Mouse (Mus musculus): ENCODE results near the gene Zfp568. TPM values are rescaled to one million over a fixed set of nuclear protein-coding genes. Genes with fewer than 3 reads are reported as not detected.

Zfp568 gene
- polyA plus RNA-seq, 1 experiment from 2014 or later = 14.1 TPM

DNA sequence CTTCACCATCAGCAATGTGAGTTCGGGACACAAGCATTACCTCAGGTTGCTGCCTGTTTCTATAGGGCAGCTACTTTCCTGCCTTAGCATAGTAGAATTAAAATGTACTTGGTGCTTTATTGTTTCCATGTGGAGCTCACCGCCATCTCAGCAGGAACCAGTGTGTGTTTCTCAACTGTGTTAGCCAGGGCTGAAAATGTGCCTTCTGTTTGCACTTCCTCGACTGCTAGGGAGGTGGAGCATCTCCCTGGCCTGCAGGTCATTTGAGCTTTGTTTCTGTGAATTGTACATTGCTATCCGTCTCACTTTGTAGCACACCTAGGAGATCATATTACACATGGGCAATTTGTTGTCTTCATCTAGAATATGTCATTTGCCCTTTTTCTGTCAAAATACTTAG, 43.6 kb downstream of the Zfp568 start:
- no peak for ATAC-seq (ENCODE audit: low FRiP score, low read depth)
- H3K9ac ChIP-seq = no peak overlapping the region
- no peaks in the 10 kb centered on the region for H3K27me3 ChIP-seq (replicated peaks)
- H3K9me3 ChIP-seq = no peaks in the 10 kb centered on the region
- 78% methylated on average over 4 of the region's 4 CpGs for WGBS
- H3K4me2 ChIP-seq (replicated peaks) = no peak overlapping the region
- H3K4me3 ChIP-seq = no peak overlapping the region
- H3K27ac ChIP-seq = no peak overlapping the region
- no peaks in the 10 kb centered on the region for H3K4me1 ChIP-seq
- H3K36me3 ChIP-seq = peaks cover 48% of the 10 kb centered on the region

DNA sequence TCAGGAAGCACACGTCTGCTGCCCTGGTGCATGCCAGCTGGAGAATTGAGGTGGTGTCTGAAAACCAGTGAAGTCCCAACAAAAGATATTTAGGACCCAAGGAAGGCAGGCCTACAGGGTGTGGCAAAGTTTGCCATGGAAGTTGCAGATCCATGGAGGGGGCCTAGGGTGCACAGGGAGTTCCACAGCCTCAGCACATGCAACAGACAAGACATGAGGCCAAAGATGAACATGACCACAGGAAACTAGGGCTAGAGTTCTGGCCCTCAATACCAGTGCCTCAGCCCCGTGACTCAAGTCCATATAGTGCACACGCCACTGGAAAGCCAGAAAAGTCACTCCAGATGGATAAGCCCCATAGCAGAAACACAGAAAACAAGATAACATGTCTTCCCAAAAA, 44.8 kb downstream of the Zfp568 start:
- H3K27ac ChIP-seq = no peak overlapping the region
- no peaks in the 10 kb centered on the region for H3K9me3 ChIP-seq
- H3K27me3 ChIP-seq (replicated peaks) = no peaks in the 10 kb centered on the region
- no peak overlapping the region for H3K4me3 ChIP-seq
- H3K9ac ChIP-seq = no peak overlapping the region
- peaks cover 35% of the 10 kb centered on the region for H3K36me3 ChIP-seq
- no peak for ATAC-seq (ENCODE audit: low FRiP score, low read depth)
- no peak overlapping the region for H3K4me2 ChIP-seq (replicated peaks)
- H3K4me1 ChIP-seq = no peaks in the 10 kb centered on the region
- WGBS = 85% methylated on average over 3 of the region's 3 CpGs

DNA sequence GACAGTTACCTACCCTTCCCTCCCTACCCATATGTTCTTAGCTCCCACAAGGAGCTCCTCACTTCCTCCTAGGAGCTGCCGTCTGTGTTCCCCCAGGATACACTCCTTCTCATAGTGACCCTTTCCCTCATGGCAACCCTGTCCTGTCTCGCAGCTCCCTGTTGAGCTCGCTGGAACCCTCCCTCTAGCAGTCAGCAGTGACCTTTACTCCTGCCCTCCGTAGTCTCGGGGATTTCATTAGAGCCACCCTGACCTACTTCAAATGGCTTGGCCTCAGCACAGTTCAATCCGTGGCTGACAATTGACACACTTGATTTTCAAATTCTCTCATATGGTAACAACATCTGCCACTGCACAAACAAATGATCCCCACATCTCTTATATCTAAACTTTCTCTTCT, 46.9 kb downstream of the Zfp568 start:
- Histone ChIP-seq H3K4me1 (no peaks in the 10 kb centered on the region), H3K9me3 (no peaks in the 10 kb centered on the region), H3K4me3 (no peak overlapping the region), H3K36me3 (peaks cover 17% of the 10 kb centered on the region; the same call in 1 of the 2 replicates), H3K9ac (no peak overlapping the region), H3K27me3 (replicated peaks) (no peaks in the 10 kb centered on the region), H3K4me2 (replicated peaks) (no peak overlapping the region), H3K27ac (no peak overlapping the region)
- ATAC-seq (ENCODE audit: low FRiP score, low read depth) = no peak
- WGBS = 46% methylated on average over 6 of the region's 6 CpGs

DNA sequence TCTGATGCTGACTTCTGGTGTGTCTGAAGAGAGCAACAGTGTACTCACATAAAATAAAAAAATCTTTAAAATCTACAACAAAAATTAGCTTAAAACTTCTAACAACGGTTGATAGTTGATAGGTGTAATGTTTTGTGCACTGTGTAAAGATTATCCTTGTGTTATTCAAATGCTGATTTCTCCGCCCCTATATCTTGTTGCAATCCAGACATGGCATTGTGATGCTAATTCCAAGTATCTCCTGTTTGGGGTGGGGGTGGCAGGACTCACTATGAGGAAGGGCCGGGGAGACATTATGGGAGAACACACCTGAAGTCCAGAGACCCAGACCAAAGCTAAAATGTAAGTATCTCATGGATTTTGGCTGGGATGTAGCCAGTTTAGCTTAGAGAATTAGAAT, 47.6 kb downstream of the Zfp568 start:
- 81% methylated on average over 3 of the region's 3 CpGs for WGBS
- Histone ChIP-seq H3K4me2 (replicated peaks) (no peak overlapping the region), H3K9ac (no peak overlapping the region), H3K27me3 (replicated peaks) (no peaks in the 10 kb centered on the region), H3K4me3 (no peak overlapping the region), H3K36me3 (peaks cover 13% of the 10 kb centered on the region), H3K9me3 (no peaks in the 10 kb centered on the region), H3K4me1 (no peaks in the 10 kb centered on the region), H3K27ac (no peak overlapping the region)
- ATAC-seq (ENCODE audit: low FRiP score, low read depth) = no peak

DNA sequence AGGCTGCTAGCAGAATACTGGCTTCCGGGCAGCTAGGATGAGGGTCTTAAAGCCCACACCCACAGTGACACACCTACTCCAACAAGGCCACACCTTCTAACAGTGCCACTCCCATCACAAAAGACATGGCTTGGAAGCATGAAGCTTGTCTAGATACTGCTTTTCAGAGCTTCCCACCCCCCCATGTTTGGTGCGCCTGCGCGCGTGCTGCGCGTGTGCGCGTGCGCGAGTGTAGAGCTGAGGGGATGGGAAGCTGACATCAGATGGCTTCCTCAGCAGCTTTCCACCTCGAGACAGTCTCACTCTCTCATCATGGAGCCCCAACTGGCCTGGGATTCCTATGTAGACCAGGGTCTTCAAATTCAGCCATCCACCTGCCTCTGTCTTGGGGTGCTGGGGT, 50.6 kb downstream of the Zfp568 start:
- no peaks in the 10 kb centered on the region for H3K4me1 ChIP-seq
- no peak overlapping the region for H3K4me3 ChIP-seq
- 96% methylated on average over 12 of the region's 12 CpGs for WGBS
- H3K9me3 ChIP-seq = no peaks in the 10 kb centered on the region
- no peak for ATAC-seq (ENCODE audit: low FRiP score, low read depth)
- peaks cover 19% of the 10 kb centered on the region for H3K36me3 ChIP-seq
- H3K27ac ChIP-seq = no peak overlapping the region
- no peaks in the 10 kb centered on the region for H3K27me3 ChIP-seq (replicated peaks)
- H3K4me2 ChIP-seq (replicated peaks) = no peak overlapping the region
- no peak overlapping the region for H3K9ac ChIP-seq

DNA sequence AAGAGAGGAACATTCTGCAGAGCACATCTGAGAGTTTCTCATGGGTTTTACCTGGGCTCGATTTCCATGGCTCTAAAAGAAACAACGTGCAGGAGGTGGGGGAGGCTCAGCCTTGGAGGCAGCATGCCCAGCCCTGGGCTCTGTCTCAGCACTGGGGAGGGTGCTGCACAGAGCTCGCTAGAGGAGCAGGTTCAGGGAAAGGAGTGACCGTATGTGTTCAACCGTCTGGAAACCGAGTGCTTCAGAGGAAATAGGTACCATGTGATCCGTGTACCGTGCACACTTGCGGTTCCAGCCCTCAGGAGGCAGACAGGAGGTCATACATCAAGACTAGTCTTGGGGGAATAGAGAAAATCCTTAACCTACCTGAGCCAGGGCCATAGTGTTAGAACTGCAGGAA, 60.6 kb downstream of the Zfp568 start:
- H3K9me3 ChIP-seq = no peaks in the 10 kb centered on the region
- 64% methylated on average over 9 of the region's 9 CpGs for WGBS
- no peak overlapping the region for H3K27ac ChIP-seq
- H3K4me3 ChIP-seq = no peak overlapping the region
- peaks cover 7% of the 10 kb centered on the region for H3K36me3 ChIP-seq
- H3K4me2 ChIP-seq (replicated peaks) = no peak overlapping the region
- no peaks in the 10 kb centered on the region for H3K4me1 ChIP-seq
- no peaks in the 10 kb centered on the region for H3K27me3 ChIP-seq (replicated peaks)
- H3K9ac ChIP-seq = no peak overlapping the region
- ATAC-seq (ENCODE audit: low FRiP score, low read depth) = no peak

DNA sequence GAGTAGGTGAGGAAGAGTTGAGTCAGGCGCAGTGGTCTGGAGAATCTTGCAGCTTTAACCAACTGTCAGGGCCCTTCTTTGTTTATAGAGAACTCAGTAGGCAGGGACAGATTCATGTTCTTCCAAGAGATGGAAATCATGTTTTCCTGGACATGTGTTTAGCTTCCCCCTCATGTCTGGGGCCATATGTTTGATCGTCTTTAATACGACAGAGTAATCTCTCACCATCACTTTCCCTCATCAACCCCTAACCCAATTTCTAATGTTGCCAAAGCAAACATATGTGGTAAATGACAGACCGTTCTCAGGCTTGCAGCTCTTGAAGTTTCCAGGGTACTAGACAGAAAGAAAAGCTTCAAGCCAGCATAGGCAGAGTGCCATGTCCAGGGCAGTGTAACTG, 64.4 kb downstream of the Zfp568 start:
- no peaks in the 10 kb centered on the region for H3K9me3 ChIP-seq
- H3K9ac ChIP-seq = no peak overlapping the region
- no peaks in the 10 kb centered on the region for H3K27me3 ChIP-seq (replicated peaks)
- peaks cover 10% of the 10 kb centered on the region for H3K4me1 ChIP-seq
- H3K27ac ChIP-seq = no peak overlapping the region
- 95% methylated on average over 4 of the region's 4 CpGs for WGBS
- H3K4me2 ChIP-seq (replicated peaks) = no peak overlapping the region
- no peak for ATAC-seq (ENCODE audit: low FRiP score, low read depth)
- no peak overlapping the region for H3K4me3 ChIP-seq
- peaks cover 4% of the 10 kb centered on the region; the same call in 1 of the 2 replicates for H3K36me3 ChIP-seq

DNA sequence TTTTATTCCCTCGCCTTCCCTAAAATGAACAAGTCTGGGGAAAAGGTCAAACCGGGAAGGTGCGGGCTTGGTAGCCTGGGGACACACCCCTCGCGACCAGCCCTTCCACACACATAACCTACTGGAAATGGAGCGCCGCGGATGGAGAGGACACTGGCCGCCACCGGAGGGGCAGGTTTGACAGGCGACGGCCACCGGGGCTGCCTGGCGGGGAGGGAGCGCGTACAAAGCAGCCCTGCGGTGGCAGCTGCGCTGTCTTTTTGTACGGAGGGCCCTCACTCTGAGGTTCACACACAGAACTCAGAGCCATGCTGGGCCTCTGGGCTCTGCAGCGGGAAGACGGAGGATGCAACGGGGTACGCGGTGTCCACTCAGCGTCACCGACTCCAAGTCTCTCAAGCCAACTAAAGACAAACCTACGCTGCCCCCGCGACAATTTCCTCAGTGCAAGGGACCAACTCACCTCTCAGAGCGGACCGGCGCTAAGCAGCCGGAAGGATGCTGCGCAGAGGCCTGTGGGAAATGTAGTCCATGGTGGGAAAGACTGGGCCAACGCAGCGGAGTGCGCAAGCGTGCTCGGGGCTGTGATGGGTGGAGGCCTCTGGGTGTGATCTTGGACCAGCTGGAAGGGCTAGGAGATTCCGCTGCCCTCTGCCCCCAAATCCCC, 67.3 kb downstream of the Zfp568 start, which contains the start of gene Zfp14:
Gene Zfp14, minus strand, starts transcription at position 499 of the 667 bp plus-strand sequence.
- no peaks in the 10 kb centered on the region for H3K9me3 ChIP-seq
- peaks cover 10% of the 10 kb centered on the region for H3K4me1 ChIP-seq
- no peaks in the 10 kb centered on the region for H3K27me3 ChIP-seq (replicated peaks)
- peak; percentile 99 for ATAC-seq (ENCODE audit: low FRiP score, low read depth)
- peak within 1 kb of the TSS; percentile 72 for H3K4me3 ChIP-seq
- H3K36me3 ChIP-seq = peaks cover 12% of the 10 kb centered on the region
- H3K4me2 ChIP-seq (replicated peaks) = peak within 1 kb of the TSS; percentile 83
- H3K27ac ChIP-seq = peak within 1 kb of the TSS; percentile 84
- under 1% methylated on average over 40 of the region's 40 CpGs for WGBS
- H3K9ac ChIP-seq = peak within 1 kb of the TSS; percentile 86

DNA sequence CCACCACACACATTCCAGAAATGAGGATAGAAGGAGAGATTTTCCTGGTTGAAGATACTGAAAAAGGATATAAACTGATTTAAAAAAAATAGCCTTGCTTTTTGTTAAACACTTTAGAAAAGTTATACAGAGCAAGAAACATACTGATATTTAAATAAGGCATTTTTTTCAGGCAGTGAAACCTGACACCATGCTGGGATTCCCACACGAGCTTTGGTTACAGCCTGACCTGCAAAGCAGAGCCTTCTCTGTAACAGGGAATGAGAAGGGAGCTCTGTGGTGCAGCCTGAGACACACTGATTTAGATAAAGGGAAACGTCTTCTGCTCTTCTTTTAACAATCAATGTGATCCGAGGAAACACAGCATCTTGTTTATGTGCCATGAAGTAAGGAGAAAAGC, 69.8 kb downstream of the Zfp568 start:
- H3K9ac ChIP-seq = no peak overlapping the region
- no peak overlapping the region for H3K4me2 ChIP-seq (replicated peaks)
- H3K4me3 ChIP-seq = no peak overlapping the region
- H3K27ac ChIP-seq = no peak overlapping the region
- H3K27me3 ChIP-seq (replicated peaks) = no peaks in the 10 kb centered on the region
- no peak for ATAC-seq (ENCODE audit: low FRiP score, low read depth)
- no peaks in the 10 kb centered on the region for H3K9me3 ChIP-seq
- peaks cover 10% of the 10 kb centered on the region for H3K4me1 ChIP-seq
- 14% methylated on average over 3 of the region's 3 CpGs for WGBS
- peaks cover 31% of the 10 kb centered on the region for H3K36me3 ChIP-seq

DNA sequence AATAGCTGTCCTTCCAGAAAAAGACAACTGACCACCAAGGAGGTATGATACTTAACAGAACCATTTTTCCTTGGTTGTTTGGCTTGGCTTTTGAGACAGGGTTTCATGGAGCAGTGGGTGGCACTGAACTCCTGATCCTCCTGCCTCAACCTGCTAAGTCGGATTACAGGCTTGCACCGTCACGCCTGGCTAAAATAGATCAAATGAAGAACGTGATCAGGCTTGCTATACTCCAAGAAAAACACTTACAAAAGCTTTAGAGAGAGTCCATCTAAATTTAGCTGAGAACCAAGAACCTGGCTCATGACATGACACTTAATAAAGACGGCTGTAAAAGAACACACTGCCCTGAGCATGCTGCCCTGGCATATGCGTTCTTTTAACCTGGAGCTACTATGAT, 76.6 kb downstream of the Zfp568 start:
- ATAC-seq (ENCODE audit: low FRiP score, low read depth) = no peak
- H3K27me3 ChIP-seq (replicated peaks) = no peaks in the 10 kb centered on the region
- H3K36me3 ChIP-seq = peaks cover 72% of the 10 kb centered on the region
- no peaks in the 10 kb centered on the region for H3K9me3 ChIP-seq
- no peaks in the 10 kb centered on the region for H3K4me1 ChIP-seq
- H3K9ac ChIP-seq = no peak overlapping the region
- H3K27ac ChIP-seq = no peak overlapping the region
- WGBS = 86% methylated on average over 6 of the region's 6 CpGs
- no peak overlapping the region for H3K4me3 ChIP-seq
- no peak overlapping the region for H3K4me2 ChIP-seq (replicated peaks)

DNA sequence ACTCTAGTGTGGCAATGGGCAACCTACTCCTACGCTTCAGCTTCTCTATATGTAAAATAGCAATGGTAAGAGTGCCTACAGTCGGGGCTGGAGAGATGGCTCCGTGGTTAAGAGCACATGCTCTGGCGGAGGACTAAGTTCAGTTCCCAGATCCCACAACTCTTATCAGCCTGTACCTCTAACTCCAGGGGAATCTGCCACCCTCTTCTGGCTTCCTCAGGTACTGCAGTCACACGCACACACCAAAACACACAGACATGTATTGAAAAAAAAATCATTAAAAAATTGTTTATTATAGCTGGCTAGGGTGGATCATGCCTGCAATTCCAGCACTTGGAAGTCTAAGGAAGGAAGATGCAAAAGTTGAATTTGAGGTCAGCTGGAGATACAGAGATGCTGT, 78.7 kb downstream of the Zfp568 start:
- WGBS = 85% methylated on average over 5 of the region's 5 CpGs
- Histone ChIP-seq H3K4me1 (no peaks in the 10 kb centered on the region), H3K4me3 (no peak overlapping the region), H3K4me2 (replicated peaks) (no peak overlapping the region), H3K9ac (no peak overlapping the region), H3K9me3 (no peaks in the 10 kb centered on the region), H3K27ac (no peak overlapping the region), H3K27me3 (replicated peaks) (no peaks in the 10 kb centered on the region), H3K36me3 (peaks cover 66% of the 10 kb centered on the region)
- no peak for ATAC-seq (ENCODE audit: low FRiP score, low read depth)

DNA sequence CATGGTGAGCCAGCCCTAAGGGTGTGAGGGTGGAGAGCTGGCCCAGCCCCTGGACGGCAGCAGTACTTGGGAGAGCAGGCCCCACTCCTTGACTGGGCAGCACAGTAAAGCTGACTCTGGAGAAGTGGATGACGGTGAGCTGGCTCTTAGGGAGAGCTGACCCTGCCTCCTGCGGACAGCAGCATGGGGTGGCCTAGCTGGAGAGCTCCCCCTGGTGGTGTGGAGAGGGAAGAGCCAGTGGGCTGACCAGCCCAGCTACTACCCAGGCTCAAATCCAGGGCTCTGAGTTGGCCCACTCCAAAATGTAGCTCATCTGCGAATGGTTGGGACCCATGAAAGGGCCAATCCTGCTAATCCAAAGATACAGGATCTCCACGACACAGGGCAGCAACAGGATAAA, 80.9 kb downstream of the Zfp568 start:
- H3K9me3 ChIP-seq = no peaks in the 10 kb centered on the region
- no peaks in the 10 kb centered on the region for H3K4me1 ChIP-seq
- WGBS = 81% methylated on average over 5 of the region's 5 CpGs
- H3K9ac ChIP-seq = no peak overlapping the region
- no peak overlapping the region for H3K4me3 ChIP-seq
- no peak for ATAC-seq (ENCODE audit: low FRiP score, low read depth)
- H3K36me3 ChIP-seq = peaks cover 63% of the 10 kb centered on the region
- no peak overlapping the region for H3K4me2 ChIP-seq (replicated peaks)
- no peaks in the 10 kb centered on the region for H3K27me3 ChIP-seq (replicated peaks)
- no peak overlapping the region for H3K27ac ChIP-seq

Measured in neural tube, embryonic 12.5 days (tissue).